In the genomic region with DNA sequence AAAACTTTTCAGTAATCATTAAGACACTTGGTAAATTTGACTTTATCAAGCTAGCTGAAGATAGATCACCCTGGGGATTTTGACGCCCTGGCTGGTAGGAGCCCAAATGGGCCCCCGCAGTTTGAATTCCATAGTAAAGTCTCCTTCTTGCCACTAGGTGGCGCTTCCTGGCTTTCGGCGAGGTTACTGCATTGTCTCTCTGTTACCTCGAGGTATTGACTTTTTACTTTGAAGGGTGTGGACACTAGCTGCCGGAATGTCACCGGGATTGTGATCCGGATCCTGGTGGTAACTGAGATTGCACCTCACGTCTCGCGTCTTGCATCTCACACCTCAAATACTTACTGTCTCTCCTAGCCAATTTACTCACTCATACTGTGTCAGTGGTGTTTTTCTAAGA, we compare ENCODE assay signal across 7 mouse cellular contexts. TPM values are rescaled to one million over a fixed set of nuclear protein-coding genes. Genes with fewer than 3 reads are reported as not detected.
A peak's percentile ranks its signal among the peaks of the same experiment; 100 is the strongest.
DNase-seq lines count a peak whose midpoint lies in the region; ATAC-seq lines count a peak whose summit lies in the region.

No protein-coding gene starts in this region.

- 0 out of 2 replicates have a peak, but pooled peaks cover 2% of the 10 kb centered on the region for H3K4me1 ChIP-seq in intestine, embryonic 16.5 days (ENCODE audit: control insufficient read depth, insufficient read depth, low read length)
- H3K4me1 ChIP-seq in neural tube, embryonic 12.5 days, result no peaks in the 10 kb centered on the region

- ATAC-seq in granulocyte monocyte progenitor cell, adult 5-6 weeks (replicated peaks; ENCODE audit: poor library complexity, severe bottlenecking), result peak; percentile 91
- peak; percentile 64 for ATAC-seq in intestine, embryonic 16.5 days
- 0 out of 2 replicates have a peak, but pooled peaks have one; percentile 43 for ATAC-seq in neural tube, embryonic 12.5 days (ENCODE audit: low FRiP score, low read depth)

- WGBS in intestine, embryonic 16.5 days, result 3% methylated on average over 12 of the region's 12 CpGs
- WGBS in neural tube, embryonic 12.5 days, result 7% methylated on average over 12 of the region's 12 CpGs

- H3K27ac ChIP-seq in intestine, embryonic 16.5 days (ENCODE audit: low read length), result no peak overlapping the region
- no peak overlapping the region for H3K27ac ChIP-seq in neural tube, embryonic 12.5 days

- no peak overlapping the region for H3K4me3 ChIP-seq in intestine, embryonic 16.5 days (ENCODE audit: low read length)
- H3K4me3 ChIP-seq in neural tube, embryonic 12.5 days, result no peak overlapping the region

- H3K9me3 ChIP-seq in intestine, embryonic 16.5 days (ENCODE audit: control insufficient read depth, low read length), result no peaks in the 10 kb centered on the region
- no peaks in the 10 kb centered on the region for H3K9me3 ChIP-seq in neural tube, embryonic 12.5 days

- H3K4me2 ChIP-seq in intestine, embryonic 16.5 days (ENCODE audit: low read depth, low read length), result no peak overlapping the region; the same call in 1 of the 2 replicates
- no peak overlapping the region for H3K4me2 ChIP-seq in neural tube, embryonic 12.5 days (replicated peaks)

- H3K9ac ChIP-seq in intestine, embryonic 16.5 days (ENCODE audit: low read depth, low read length), result no peak overlapping the region
- no peak overlapping the region for H3K9ac ChIP-seq in neural tube, embryonic 12.5 days

- no peaks in the 10 kb centered on the region for H3K27me3 ChIP-seq in intestine, embryonic 16.5 days (replicated peaks; ENCODE audit: control insufficient read depth, insufficient read depth, low read length)
- H3K27me3 ChIP-seq in neural tube, embryonic 12.5 days (replicated peaks), result no peaks in the 10 kb centered on the region

- peak; percentile 79 for DNase-seq in CD4-positive, CD25-positive, alpha-beta regulatory T cell, adult 2 months (ENCODE audit: low read depth, low spot score)
- peak; percentile 65 for DNase-seq in MN1 (ENCODE audit: low spot score)
- DNase-seq in cerebellum, postnatal 14 days, result peak; percentile 66 to 71
- peak; percentile 58 to 67 for DNase-seq in lung, adult 18-20 months

- no peaks in the 10 kb centered on the region for H3K36me3 ChIP-seq in intestine, embryonic 16.5 days (ENCODE audit: control insufficient read depth, insufficient read depth, low read length)
- no peaks in the 10 kb centered on the region for H3K36me3 ChIP-seq in neural tube, embryonic 12.5 days

RNA-seq across cellular contexts. Expression of a gene that starts 22.6 kb away (rescaled TPM):
- total RNA-seq in granulocyte monocyte progenitor cell, adult 5-6 weeks (2014; fragmentation: Nextera tagmentation), result 44.5 and 60.4 TPM in 2 replicates
- 58.3 and 70.7 TPM in 2 replicates for total RNA-seq in granulocyte monocyte progenitor cell, adult 5-6 weeks (2017)
- polyA plus RNA-seq in intestine, embryonic 16.5 days (2015; fragmentation: Nextera tagmentation; extraction: Ambion mirVana), result 7.8 and 9.1 TPM in 2 replicates
- 26.6 and 32.2 TPM in 2 replicates for polyA plus RNA-seq in neural tube, embryonic 12.5 days (2016; fragmentation: Nextera tagmentation; extraction: Ambion mirVana)

RNA-seq across cellular contexts. Expression of a gene that starts 23.3 kb away (rescaled TPM):
- 36.0 and 42.9 TPM in 2 replicates for total RNA-seq in granulocyte monocyte progenitor cell, adult 5-6 weeks (2014; fragmentation: Nextera tagmentation)
- total RNA-seq in granulocyte monocyte progenitor cell, adult 5-6 weeks (2017), result 33.9 and 39.8 TPM in 2 replicates
- polyA plus RNA-seq in intestine, embryonic 16.5 days (2015; fragmentation: Nextera tagmentation; extraction: Ambion mirVana), result 14.9 and 15.0 TPM in 2 replicates
- polyA plus RNA-seq in neural tube, embryonic 12.5 days (2016; fragmentation: Nextera tagmentation; extraction: Ambion mirVana), result 7.2 and 7.9 TPM in 2 replicates
